Mouse (Mus musculus) heart, postnatal 0 days (tissue): ENCODE data around the gene Oat.

Experiments used
- CTCF ChIP-seq: IDR thresholded peaks from 2 replicates; pipeline ENCODE4 v1.5.1; 2016; ENCODE audit warnings: antibody characterized with exemption, control low read depth, low read depth
- EP300 ChIP-seq: IDR thresholded peaks from 2 replicates; pipeline ENCODE4 v1.6.1; 2016; ENCODE audit warnings: antibody characterized with exemption, low read depth

DNA sequence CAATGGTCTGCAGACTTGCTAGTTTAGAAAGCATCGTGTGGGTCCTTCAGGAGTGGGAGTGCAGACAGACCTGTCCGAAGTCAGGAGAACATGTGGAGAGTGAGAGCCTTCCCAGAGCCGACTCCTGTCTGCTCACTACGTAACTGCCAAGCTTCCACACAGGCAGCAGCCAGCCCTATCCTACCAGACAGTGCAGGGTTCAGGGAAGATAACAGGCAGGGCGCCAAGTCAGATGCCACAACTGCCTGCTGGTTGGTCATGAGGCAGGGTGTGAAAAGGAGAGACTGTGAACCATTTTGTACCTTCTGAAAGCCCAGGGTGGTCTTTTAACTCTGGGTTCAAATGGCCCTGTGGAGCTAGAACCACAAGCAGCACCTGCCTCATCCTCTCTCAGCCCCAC is 6.1 kb downstream of the Oat start:
- TF ChIP-seq CTCF: no peak
- TF ChIP-seq EP300: no peak
